Comparison of ENCODE assay signal across 8 mouse cellular contexts in genomic region chrX:73964363-73964762, GRCm38 (mm10). TPM values are rescaled to one million over a fixed set of nuclear protein-coding genes. Genes with fewer than 3 reads are reported as not detected.
DNase-seq lines count a peak whose midpoint lies in the region; ATAC-seq and TF ChIP-seq lines count a peak whose summit lies in the region.

No protein-coding gene starts in this region.

- H3K27me3 ChIP-seq in ES-Bruce4 (ENCODE audit: control insufficient read depth, insufficient read depth, low read length, poor library complexity, severe bottlenecking), result no peaks in the 10 kb centered on the region
- no peaks in the 10 kb centered on the region for H3K27me3 ChIP-seq in forebrain, embryonic 15.5 days
- no peaks in the 10 kb centered on the region for H3K27me3 ChIP-seq in kidney, postnatal 0 days (ENCODE audit: insufficient read depth, low read length)

- no peak for TF ChIP-seq POLR2A in ES-Bruce4 (IDR thresholded peaks at IDR 0.05; ENCODE audit: insufficient read depth, low read length)

- H3K4me2 ChIP-seq in forebrain, embryonic 15.5 days (replicated peaks), result peak overlapping the region; percentile 67
- peak overlapping the region; percentile 63 for H3K4me2 ChIP-seq in kidney, postnatal 0 days (ENCODE audit: low read length)

- 33% methylated on average over 3 of the region's 3 CpGs for WGBS in forebrain, embryonic 15.5 days
- WGBS in kidney, postnatal 0 days, result 36% methylated on average over 3 of the region's 3 CpGs

- peak; percentile 51 for DNase-seq in 3T3-L1 (ENCODE audit: low read depth, low spot score)
- no peak for DNase-seq in kidney, postnatal 0 days (ENCODE audit: low spot score)
- DNase-seq in thymus, postnatal 25 days, result peak; percentile 28
- DNase-seq in layer of hippocampus, adult 8-10 months (ENCODE audit: low spot score in 2 of 2), result no peak
- no peak for DNase-seq in right cerebral cortex, postnatal 14 days

- H3K27ac ChIP-seq in ES-Bruce4 (ENCODE audit: insufficient read depth, low read length), result no peak overlapping the region
- H3K27ac ChIP-seq in forebrain, embryonic 15.5 days (replicated peaks), result no peak overlapping the region
- H3K27ac ChIP-seq in kidney, postnatal 0 days, result no peak overlapping the region

- peaks cover 2% of the 10 kb centered on the region for H3K4me1 ChIP-seq in ES-Bruce4 (ENCODE audit: control insufficient read depth, insufficient read depth, low read length)
- peaks cover 28% of the 10 kb centered on the region for H3K4me1 ChIP-seq in forebrain, embryonic 15.5 days
- H3K4me1 ChIP-seq in kidney, postnatal 0 days (replicated peaks; ENCODE audit: insufficient read depth, low read length), result no peaks in the 10 kb centered on the region; the same call in 1 of the 2 replicates

- no peaks in the 10 kb centered on the region for H3K9me3 ChIP-seq in ES-Bruce4 (replicated peaks; ENCODE audit: control insufficient read depth, insufficient read depth, low read length, poor library complexity, severe bottlenecking)
- no peaks in the 10 kb centered on the region for H3K9me3 ChIP-seq in forebrain, embryonic 15.5 days
- H3K9me3 ChIP-seq in kidney, postnatal 0 days (replicated peaks; ENCODE audit: low read length), result no peaks in the 10 kb centered on the region

- H3K36me3 ChIP-seq in ES-Bruce4 (ENCODE audit: control insufficient read depth, insufficient read depth, low read length, poor library complexity, severe bottlenecking), result peaks cover 34% of the 10 kb centered on the region
- peaks cover 2% of the 10 kb centered on the region; the same call in 1 of the 2 replicates for H3K36me3 ChIP-seq in forebrain, embryonic 15.5 days
- 0 out of 2 replicates have a peak, but pooled peaks cover 2% of the 10 kb centered on the region for H3K36me3 ChIP-seq in kidney, postnatal 0 days (ENCODE audit: insufficient read depth, low read length)

- no peak for ATAC-seq in forebrain, embryonic 15.5 days (replicated peaks)
- ATAC-seq in kidney, postnatal 0 days (replicated peaks; ENCODE audit: low FRiP score, low read depth), result no peak
- peak; percentile 44 for ATAC-seq in megakaryocyte, adult 5-6 weeks (ENCODE audit: poor library complexity, severe bottlenecking)

- TF ChIP-seq EP300 in ES-Bruce4 (IDR thresholded peaks at IDR 0.05; ENCODE audit: insufficient read depth, low read depth, low read length), result no peak

- H3K4me3 ChIP-seq in ES-Bruce4 (ENCODE audit: low read depth, low read length), result peak overlapping the region; percentile 99
- peak overlapping the region; percentile 72 for H3K4me3 ChIP-seq in forebrain, embryonic 15.5 days
- peak overlapping the region; percentile 73 for H3K4me3 ChIP-seq in kidney, postnatal 0 days (replicated peaks; ENCODE audit: low read depth, low read length)

- peak overlapping the region; percentile 96 for H3K9ac ChIP-seq in ES-Bruce4 (ENCODE audit: low read depth, poor library complexity, severe bottlenecking)
- H3K9ac ChIP-seq in forebrain, embryonic 15.5 days (replicated peaks), result peak overlapping the region; percentile 66
- H3K9ac ChIP-seq in kidney, postnatal 0 days (ENCODE audit: low read depth, low read length), result peak overlapping the region; percentile 50; the same call in 1 of the 2 replicates

- no peak for TF ChIP-seq CTCF in ES-Bruce4 (IDR thresholded peaks at IDR 0.05; ENCODE audit: low read depth, low read length)
- TF ChIP-seq CTCF in kidney, postnatal 0 days (IDR thresholded peaks at IDR 0.05; ENCODE audit: low read depth), result no peak

RNA-seq across cellular contexts. Expression of gene Hcfc1, which starts 1.8 kb away (rescaled TPM):
- 91.4 and 96.4 TPM in 2 replicates for polyA plus RNA-seq in ES-Bruce4 (2011; ENCODE audit: insufficient read depth, insufficient read length, low read depth, missing spikeins)
- 59.4 and 61.6 TPM in 2 replicates for polyA plus RNA-seq in forebrain, embryonic 15.5 days (2015; fragmentation: Nextera tagmentation; extraction: Ambion mirVana)
- polyA plus RNA-seq in kidney, postnatal 0 days (2015; fragmentation: Nextera tagmentation; extraction: Ambion mirVana), result 32.1 and 36.1 TPM in 2 replicates
- total RNA-seq in megakaryocyte, adult 5-6 weeks (2015), result 108 and 109 TPM in 2 replicates
- total RNA-seq in megakaryocyte, adult 5-6 weeks (2017), result 52.5 and 67.7 TPM in 2 replicates
- total RNA-seq in layer of hippocampus, adult 8-10 months (2022), result 10 to 100 TPM; 72.7 to 77.3 (median 73.3) TPM

RNA-seq across cellular contexts. Expression of gene Renbp, which starts 33.7 kb away (rescaled TPM):
- 79.7 and 84.6 TPM in 2 replicates for polyA plus RNA-seq in ES-Bruce4 (2011; ENCODE audit: insufficient read depth, insufficient read length, low read depth, missing spikeins)
- polyA plus RNA-seq in forebrain, embryonic 15.5 days (2015; fragmentation: Nextera tagmentation; extraction: Ambion mirVana), result 8.3 and 9.3 TPM in 2 replicates
- polyA plus RNA-seq in kidney, postnatal 0 days (2015; fragmentation: Nextera tagmentation; extraction: Ambion mirVana), result 83.0 and 85.6 TPM in 2 replicates
- total RNA-seq in megakaryocyte, adult 5-6 weeks (2015), result 11.3 and 13.5 TPM in 2 replicates
- 23.1 and 34.4 TPM in 2 replicates for total RNA-seq in megakaryocyte, adult 5-6 weeks (2017)
- total RNA-seq in layer of hippocampus, adult 8-10 months (2022), result 10 to 100 TPM in 3 of 4 experiments, 1 to 10 TPM in 1; 4.9 to 20.0 (median 14.7) TPM

RNA-seq across cellular contexts. Expression of gene Naa10, which starts 42.6 kb away (rescaled TPM):
- polyA plus RNA-seq in ES-Bruce4 (2011; ENCODE audit: insufficient read depth, insufficient read length, low read depth, missing spikeins), result 77.1 and 87.9 TPM in 2 replicates
- 108 and 110 TPM in 2 replicates for polyA plus RNA-seq in forebrain, embryonic 15.5 days (2015; fragmentation: Nextera tagmentation; extraction: Ambion mirVana)
- polyA plus RNA-seq in kidney, postnatal 0 days (2015; fragmentation: Nextera tagmentation; extraction: Ambion mirVana), result 119 TPM in 2 replicates
- total RNA-seq in megakaryocyte, adult 5-6 weeks (2015), result 51.7 and 59.9 TPM in 2 replicates
- 79.4 and 93.7 TPM in 2 replicates for total RNA-seq in megakaryocyte, adult 5-6 weeks (2017)
- total RNA-seq in layer of hippocampus, adult 8-10 months (2022), result 10 to 100 TPM; 64.7 to 73.9 (median 67.1) TPM

RNA-seq across cellular contexts. Expression of gene Arhgap4, which starts 42.7 kb away (rescaled TPM):
- polyA plus RNA-seq in ES-Bruce4 (2011; ENCODE audit: insufficient read depth, insufficient read length, low read depth, missing spikeins), result 3.5 and 4.7 TPM in 2 replicates
- 2.2 and 2.3 TPM in 2 replicates for polyA plus RNA-seq in forebrain, embryonic 15.5 days (2015; fragmentation: Nextera tagmentation; extraction: Ambion mirVana)
- 2.8 and 3.1 TPM in 2 replicates for polyA plus RNA-seq in kidney, postnatal 0 days (2015; fragmentation: Nextera tagmentation; extraction: Ambion mirVana)
- 67.6 and 69.7 TPM in 2 replicates for total RNA-seq in megakaryocyte, adult 5-6 weeks (2015)
- 98.9 and 119 TPM in 2 replicates for total RNA-seq in megakaryocyte, adult 5-6 weeks (2017)
- 1 to 10 TPM; 4.9 to 8.0 (median 6.0) TPM for total RNA-seq in layer of hippocampus, adult 8-10 months (2022)

RNA-seq across cellular contexts. Expression of gene Irak1, which starts 59.4 kb away (rescaled TPM):
- 35.1 and 35.4 TPM in 2 replicates for polyA plus RNA-seq in ES-Bruce4 (2011; ENCODE audit: insufficient read depth, insufficient read length, low read depth, missing spikeins)
- polyA plus RNA-seq in forebrain, embryonic 15.5 days (2015; fragmentation: Nextera tagmentation; extraction: Ambion mirVana), result 33.3 and 38.2 TPM in 2 replicates
- 46.4 and 49.2 TPM in 2 replicates for polyA plus RNA-seq in kidney, postnatal 0 days (2015; fragmentation: Nextera tagmentation; extraction: Ambion mirVana)
- total RNA-seq in megakaryocyte, adult 5-6 weeks (2015), result 46.4 and 55.3 TPM in 2 replicates
- 32.3 and 46.0 TPM in 2 replicates for total RNA-seq in megakaryocyte, adult 5-6 weeks (2017)
- 10 to 100 TPM; 49.9 to 75.1 (median 63.7) TPM for total RNA-seq in layer of hippocampus, adult 8-10 months (2022)

Comparison
In these comparisons a context has a peak if more than half of its experiments do, and no peak if none do; other contexts are left out.
1. DNase-seq: peak in 3T3-L1 (single experiment) and thymus, postnatal 25 days (single experiment); none in kidney, postnatal 0 days (single experiment), layer of hippocampus, adult 8-10 months (0 of 2) and right cerebral cortex, postnatal 14 days (single experiment).
2. Peak in every context shown above with its lines, with median percentiles within 50 percentile points of each other: H3K4me3 ChIP-seq and H3K9ac ChIP-seq.